Mouse (Mus musculus) neural tube, embryonic 11.5 days (tissue): Measurements from ENCODE around the gene Ptges. TPM values are rescaled to one million over a fixed set of nuclear protein-coding genes. Genes with fewer than 3 reads are reported as not detected.
A peak's percentile ranks its signal among the peaks of the same experiment; 100 is the strongest.

Experiments
- ATAC-seq: fragments of 200-750 bp; cut with Nextera tagmentation; 2 replicates; pipeline ENCODE4 v1.8.0; 2017; ENCODE audit warnings: moderate number of reproducible peaks, mild to moderate bottlenecking, moderate TSS enrichment, moderate library complexity; ENCODE audit not compliant: insufficient read depth, low FRiP score, low TSS enrichment
- DNase-seq: peaks from one replicate; pipeline ENCODE4 v3.0.0-alpha.2; 2015; ENCODE audit warnings: low spot score
- H3K27ac ChIP-seq: fragments of 300-500 bp; sonication (generic); 2 replicates; pipeline ENCODE4 v1.5.1; 2014; ENCODE audit warnings: low read depth, mild to moderate bottlenecking, low read length
- H3K27me3 ChIP-seq: fragments of 300-500 bp; sonication (generic); 2 replicates; pipeline ENCODE4 v1.6.1; 2014; ENCODE audit warnings: mild to moderate bottlenecking, low read length, mixed read lengths; ENCODE audit not compliant: control insufficient read depth, insufficient read depth
- H3K36me3 ChIP-seq: fragments of 300-500 bp; sonication (generic); 2 replicates; pipeline ENCODE4 v1.6.1; 2014; ENCODE audit warnings: mild to moderate bottlenecking, low read length, moderate library complexity, mixed read lengths; ENCODE audit not compliant: control insufficient read depth, insufficient read depth
- H3K4me1 ChIP-seq: fragments of 300-500 bp; sonication (generic); 2 replicates; pipeline ENCODE4 v1.6.1; 2014; ENCODE audit warnings: low read length, mixed read lengths; ENCODE audit not compliant: control insufficient read depth, insufficient read depth
- H3K4me2 ChIP-seq: fragments of 300-500 bp; sonication (generic); 2 replicates; pipeline ENCODE4 v1.6.1; 2014; ENCODE audit warnings: low read depth, mild to moderate bottlenecking, moderate library complexity
- H3K4me3 ChIP-seq: fragments of 300-500 bp; sonication (generic); 2 replicates; pipeline ENCODE4 v1.5.1; 2014; ENCODE audit warnings: low read depth, low read length
- H3K9ac ChIP-seq: fragments of 300-500 bp; sonication (generic); 2 replicates; pipeline ENCODE4 v1.6.1; 2014; ENCODE audit warnings: mild to moderate bottlenecking, low read length
- H3K9me3 ChIP-seq: fragments of 300-500 bp; sonication (generic); 2 replicates; pipeline ENCODE4 v1.6.1; 2016; ENCODE audit warnings: low read length; ENCODE audit not compliant: control insufficient read depth
- WGBS: fragments of 180-500 bp; shearing (Covaris S2); extraction: QIAGEN DNeasy Blood & Tissue Kit; methylation state at CpG from one replicate; pipeline ENCODE4 v1.1.7; 2014; 5-methylcytosine and 5-hydroxymethylcytosine counted together
- polyA plus RNA-seq: library from polyadenylated mRNA; unstranded; fragments of >200 nt; fragmentation: Nextera tagmentation; extraction: Ambion mirVana; gene quantifications from 2 replicates; pipeline ENCODE4 v1.2.1, GENCODE M21; 2014

Ptges gene
- polyA plus RNA-seq = 2.6 and 4.3 TPM in 2 replicates

GRCm38 (mm10) chr2:30929483-30930045, at the start of gene Ptges:
Ptges (minus strand) TSS chr2:30929863.
- peak within 1 kb of the TSS; percentile 36 for H3K4me2 ChIP-seq
- H3K36me3 ChIP-seq = no peaks in the 10 kb centered on the region
- ATAC-seq (no peak), DNase-seq (peak; percentile 77)
- H3K4me3 ChIP-seq = 0 out of 2 replicates have a peak within 1 kb of the TSS, but pooled peaks have one; percentile 0
- no peaks in the 10 kb centered on the region for H3K4me1 ChIP-seq
- 5% methylated on average over 23 of the region's 23 CpGs for WGBS
- no peak within 1 kb of the TSS for H3K9ac ChIP-seq
- no peaks in the 10 kb centered on the region for H3K9me3 ChIP-seq
- H3K27ac ChIP-seq = no peak within 1 kb of the TSS
- H3K27me3 ChIP-seq = no peaks in the 10 kb centered on the region

DNA sequence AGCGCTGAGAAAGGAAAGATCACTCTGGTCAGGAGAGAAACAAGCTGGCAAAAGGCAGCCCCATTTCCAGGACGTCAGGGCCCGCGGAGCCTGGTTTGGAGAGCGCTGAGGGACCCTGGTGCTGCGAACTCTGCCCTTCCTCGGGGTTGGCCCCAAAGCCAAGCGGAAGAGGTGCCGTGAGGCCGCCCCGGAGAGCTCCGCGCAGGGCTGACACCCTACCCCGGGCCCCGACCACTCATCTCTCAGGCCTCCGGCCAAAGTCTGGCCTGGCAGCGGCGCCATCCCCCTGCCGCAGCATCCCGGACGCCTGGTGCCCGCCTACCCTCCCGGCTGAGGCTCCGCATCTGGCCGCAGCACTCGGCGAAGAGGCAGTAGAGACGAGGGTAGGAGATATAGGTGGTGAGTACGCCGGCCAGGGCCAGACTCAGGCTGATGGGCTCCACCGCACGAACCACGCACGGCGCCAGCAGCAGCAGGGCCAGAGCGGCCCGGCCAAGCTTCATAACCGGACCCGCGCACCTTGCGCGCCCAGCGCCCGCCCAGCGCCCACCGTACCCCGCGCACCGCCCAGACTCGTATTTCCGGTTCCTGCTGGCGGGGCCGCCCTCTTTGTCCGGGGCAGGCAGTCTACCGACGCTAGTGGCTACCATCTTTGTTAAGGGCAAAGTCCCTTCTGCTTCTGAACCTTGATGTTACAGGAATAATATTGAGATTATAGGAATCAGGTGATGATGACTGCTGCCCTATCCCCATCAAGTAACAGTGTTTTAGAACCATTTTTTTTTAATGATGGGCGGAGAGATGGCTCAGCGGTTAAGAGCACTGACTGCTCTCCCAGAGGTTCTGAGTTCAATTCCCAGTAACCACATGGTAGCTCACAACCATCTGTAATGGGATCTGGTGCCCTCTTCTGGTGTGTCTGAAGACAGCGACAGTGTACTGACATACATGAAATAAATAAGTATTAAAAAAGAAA, 38.0 kb upstream of the Ptges start, which contains the start of gene Tor1a:
Gene Tor1a, minus strand, starts transcription at position 582 of the 976 bp plus-strand sequence.
- peaks cover 6% of the 10 kb centered on the region for H3K36me3 ChIP-seq
- H3K27ac ChIP-seq = peak within 1 kb of the TSS; percentile 60; the same call in 1 of the 2 replicates
- DNase-seq = peak; percentile 89
- peak within 1 kb of the TSS; percentile 97 for H3K4me3 ChIP-seq
- H3K27me3 ChIP-seq = no peaks in the 10 kb centered on the region
- peak within 1 kb of the TSS; percentile 90 for H3K4me2 ChIP-seq
- 2% methylated on average over 59 of the region's 59 CpGs for WGBS
- H3K4me1 ChIP-seq = peaks cover 13% of the 10 kb centered on the region
- peak within 1 kb of the TSS; percentile 91 for H3K9ac ChIP-seq
- peak; percentile 94 for ATAC-seq
- H3K9me3 ChIP-seq = no peaks in the 10 kb centered on the region

DNA sequence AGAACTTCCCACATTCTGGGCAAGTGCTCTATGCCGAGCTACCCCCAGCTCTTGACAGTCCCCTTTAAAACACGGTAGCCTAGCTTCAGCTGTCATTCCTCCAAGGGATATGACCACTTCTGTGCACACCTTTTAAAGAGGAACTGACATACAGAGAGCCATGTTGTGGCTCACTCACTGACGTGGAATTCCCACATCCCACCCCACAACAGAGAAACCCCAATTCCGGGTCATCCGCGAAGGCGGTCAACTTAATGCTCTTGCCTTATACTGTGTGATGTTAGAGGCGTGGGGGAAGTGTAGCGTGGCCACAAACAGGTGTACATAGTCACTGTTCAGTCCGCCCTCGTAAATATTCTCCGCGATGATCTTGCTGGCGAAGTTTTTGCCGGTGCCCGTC, 37.2 kb upstream of the Ptges start:
- Histone ChIP-seq H3K4me2 (peak overlapping the region; percentile 90), H3K4me1 (peaks cover 13% of the 10 kb centered on the region), H3K9me3 (no peaks in the 10 kb centered on the region), H3K27ac (no peak overlapping the region), H3K4me3 (peak overlapping the region; percentile 97), H3K9ac (peak overlapping the region; percentile 91), H3K27me3 (no peaks in the 10 kb centered on the region), H3K36me3 (peaks cover 9% of the 10 kb centered on the region)
- DNase-seq (no peak), ATAC-seq (no peak)
- 27% methylated on average over 16 of the region's 16 CpGs for WGBS

- Histone ChIP-seq H3K9ac (no peak overlapping the region), H3K4me2 (no peak overlapping the region), H3K27me3 (no peaks in the 10 kb centered on the region), H3K9me3 (no peaks in the 10 kb centered on the region), H3K4me3 (no peak overlapping the region), H3K36me3 (peaks cover 18% of the 10 kb centered on the region), H3K4me1 (peaks cover 13% of the 10 kb centered on the region), H3K27ac (no peak overlapping the region)
- 93% methylated on average over 8 of the region's 8 CpGs for WGBS
- DNase-seq = no peak
- ATAC-seq = no peak
These were observed 36.0 kb upstream of the Ptges start for GRCm38 (mm10) chr2:30965627-30966026.

GRCm38 (mm10) chr2:30962570-30963254, 33.0 kb upstream of the Ptges start:
- DNase-seq (no peak), ATAC-seq (no peak)
- no peaks in the 10 kb centered on the region for H3K27me3 ChIP-seq
- peaks cover 13% of the 10 kb centered on the region for H3K4me1 ChIP-seq
- H3K4me3 ChIP-seq = no peak overlapping the region
- no peak overlapping the region for H3K27ac ChIP-seq
- no peak overlapping the region for H3K4me2 ChIP-seq
- no peaks in the 10 kb centered on the region for H3K9me3 ChIP-seq
- WGBS = 89% methylated on average over 11 of the region's 11 CpGs
- H3K9ac ChIP-seq = no peak overlapping the region
- peaks cover 18% of the 10 kb centered on the region for H3K36me3 ChIP-seq

DNA sequence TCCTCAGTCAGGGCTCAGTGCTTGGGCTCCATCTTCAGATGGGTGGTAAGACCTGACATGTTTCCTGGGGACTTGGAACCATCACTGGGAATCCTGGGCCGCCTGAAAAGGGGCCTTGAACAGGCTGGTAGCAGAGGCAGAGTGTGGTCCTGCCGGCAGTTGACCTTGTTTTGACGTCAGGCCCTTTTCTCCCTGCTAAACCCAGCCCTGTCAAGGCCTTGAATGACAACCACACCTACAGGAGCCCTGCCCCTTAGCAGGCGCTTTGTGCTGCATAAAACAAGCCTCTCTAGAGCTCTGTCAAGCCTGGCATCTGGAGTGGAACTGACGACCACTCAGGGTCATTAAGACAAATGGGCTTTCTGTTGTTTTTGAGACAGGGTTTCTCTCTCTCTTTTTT, 30.2 kb upstream of the Ptges start:
- no peaks in the 10 kb centered on the region for H3K4me1 ChIP-seq
- H3K9ac ChIP-seq = no peak overlapping the region
- H3K27me3 ChIP-seq = no peaks in the 10 kb centered on the region
- 50% methylated on average over 5 of the region's 5 CpGs for WGBS
- H3K9me3 ChIP-seq = no peaks in the 10 kb centered on the region
- no peak overlapping the region for H3K4me3 ChIP-seq
- H3K27ac ChIP-seq = no peak overlapping the region
- no peak for ATAC-seq
- no peak overlapping the region for H3K4me2 ChIP-seq
- DNase-seq = no peak
- H3K36me3 ChIP-seq = peaks cover 24% of the 10 kb centered on the region

GRCm38 (mm10) chr2:30958726-30959125, 29.1 kb upstream of the Ptges start:
- ATAC-seq (no peak), DNase-seq (no peak)
- Histone ChIP-seq H3K27me3 (no peaks in the 10 kb centered on the region), H3K4me2 (no peak overlapping the region), H3K36me3 (peaks cover 22% of the 10 kb centered on the region), H3K9ac (no peak overlapping the region), H3K9me3 (no peaks in the 10 kb centered on the region), H3K4me3 (no peak overlapping the region), H3K27ac (no peak overlapping the region), H3K4me1 (peaks cover 8% of the 10 kb centered on the region)
- 94% methylated on average over 14 of the region's 14 CpGs for WGBS

DNA sequence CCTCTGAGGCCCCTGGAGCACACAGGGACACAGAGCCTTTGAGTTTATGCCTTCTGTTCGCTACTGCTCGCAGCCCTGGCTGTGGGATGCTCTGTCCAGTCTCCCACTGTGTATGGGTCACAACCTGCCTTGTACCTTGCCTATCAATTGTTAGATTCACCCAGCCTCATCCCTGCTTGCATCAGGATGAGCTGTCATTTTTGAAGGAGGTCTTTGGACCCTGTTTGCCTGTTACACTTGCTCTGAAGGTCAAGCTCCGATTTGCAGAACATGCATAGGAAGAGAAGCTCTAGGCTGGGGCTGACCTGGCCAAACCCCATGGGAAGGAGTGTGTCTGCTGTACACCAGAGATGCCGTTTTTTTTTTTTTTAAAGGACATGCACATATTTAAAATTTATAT, 27.8 kb upstream of the Ptges start:
- WGBS = 83% methylated on average over 4 of the region's 4 CpGs
- no peak overlapping the region for H3K4me3 ChIP-seq
- peaks cover 16% of the 10 kb centered on the region for H3K36me3 ChIP-seq
- H3K9ac ChIP-seq = no peak overlapping the region
- no peaks in the 10 kb centered on the region for H3K9me3 ChIP-seq
- H3K4me1 ChIP-seq = peaks cover 11% of the 10 kb centered on the region
- no peak overlapping the region for H3K27ac ChIP-seq
- ATAC-seq (no peak), DNase-seq (no peak)
- H3K4me2 ChIP-seq = no peak overlapping the region
- H3K27me3 ChIP-seq = no peaks in the 10 kb centered on the region
